In the genomic region with DNA sequence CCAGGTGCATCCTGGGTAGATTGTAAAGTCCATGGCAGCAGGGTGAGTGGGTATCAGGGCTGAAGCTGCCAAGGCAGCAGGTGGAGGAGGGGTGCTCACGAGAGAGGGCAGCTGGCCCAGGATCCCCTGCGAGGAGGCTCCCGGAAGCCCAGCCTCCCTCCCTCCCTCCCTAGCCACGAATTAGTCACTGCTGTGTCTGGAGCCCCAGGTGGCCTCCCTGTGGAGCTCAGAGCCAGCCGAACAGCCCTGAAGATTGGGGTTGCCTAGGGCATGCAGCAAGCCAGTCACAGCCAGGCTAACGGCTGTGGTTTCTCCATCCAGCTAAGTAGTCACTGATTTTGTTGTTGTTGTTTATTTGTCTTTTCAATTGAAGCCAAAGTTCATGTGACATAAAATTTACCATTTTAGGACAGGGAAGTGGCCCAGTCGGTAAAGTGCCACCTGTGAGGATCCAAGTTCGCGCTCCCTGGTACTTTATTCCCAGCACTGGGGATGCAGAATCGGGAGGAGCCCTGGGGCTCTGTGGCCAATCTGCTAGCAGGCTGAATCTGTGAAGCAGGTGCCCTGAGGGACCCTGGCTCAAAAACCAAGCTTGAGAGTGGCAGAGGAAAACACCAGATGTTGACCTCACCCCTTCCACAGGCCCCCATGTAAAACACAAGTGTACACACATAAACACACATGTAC, we compare ENCODE assay signal across 8 mouse cellular contexts. TPM values are rescaled to one million over a fixed set of nuclear protein-coding genes. Genes with fewer than 3 reads are reported as not detected.
DNase-seq lines count a peak whose midpoint lies in the region; ATAC-seq and TF ChIP-seq lines count a peak whose summit lies in the region.

No protein-coding gene starts in this region.

- H3K9ac ChIP-seq in limb, embryonic 14.5 days (ENCODE audit: low read depth, low read length, severe bottlenecking) = no peak overlapping the region; the same call in 1 of the 2 replicates
- no peak overlapping the region for H3K9ac ChIP-seq in stomach, postnatal 0 days (ENCODE audit: low read length)

- H3K36me3 ChIP-seq in limb, embryonic 14.5 days (ENCODE audit: control insufficient read depth, insufficient read depth, low read length) = no peaks in the 10 kb centered on the region
- H3K36me3 ChIP-seq in stomach, postnatal 0 days (ENCODE audit: control insufficient read depth, insufficient read depth, low read length) = no peaks in the 10 kb centered on the region

- no peak for TF ChIP-seq POLR2A in limb, embryonic 14.5 days (IDR thresholded peaks at IDR 0.05; ENCODE audit: borderline replicate concordance, extremely low read depth, insufficient read depth, insufficient read length)

- no peak for TF ChIP-seq CTCF in stomach, postnatal 0 days (IDR thresholded peaks at IDR 0.05; ENCODE audit: low read depth)

- H3K9me3 ChIP-seq in limb, embryonic 14.5 days (ENCODE audit: control insufficient read depth, low read length) = 0 out of 2 replicates have a peak, but pooled peaks cover 3% of the 10 kb centered on the region
- no peaks in the 10 kb centered on the region for H3K9me3 ChIP-seq in stomach, postnatal 0 days (ENCODE audit: control insufficient read depth, low read length)

- no peaks in the 10 kb centered on the region for H3K27me3 ChIP-seq in limb, embryonic 14.5 days (ENCODE audit: control insufficient read depth, insufficient read depth, low read length)
- no peaks in the 10 kb centered on the region for H3K27me3 ChIP-seq in stomach, postnatal 0 days (ENCODE audit: control insufficient read depth, insufficient read depth, low read length)

- ATAC-seq in common myeloid progenitor, adult 5-6 weeks (replicated peaks; ENCODE audit: low read depth, poor library complexity, severe bottlenecking) = peak; percentile 92
- 0 out of 2 replicates have a peak, but pooled peaks have one; percentile 44 for ATAC-seq in limb, embryonic 14.5 days (ENCODE audit: low FRiP score, low read depth)
- peak; percentile 87 for ATAC-seq in stomach, postnatal 0 days (ENCODE audit: low FRiP score, low TSS enrichment)

- H3K4me3 ChIP-seq in limb, embryonic 14.5 days (replicated peaks; ENCODE audit: low read length) = no peak overlapping the region
- no peak overlapping the region for H3K4me3 ChIP-seq in stomach, postnatal 0 days (ENCODE audit: low read depth, low read length)

- H3K4me2 ChIP-seq in limb, embryonic 14.5 days (replicated peaks; ENCODE audit: low read depth, low read length, severe bottlenecking) = peak overlapping the region; percentile 13; the same call in 1 of the 2 replicates
- no peak overlapping the region for H3K4me2 ChIP-seq in stomach, postnatal 0 days (replicated peaks; ENCODE audit: low read depth)

- peaks cover 8% of the 10 kb centered on the region for H3K4me1 ChIP-seq in limb, embryonic 14.5 days (ENCODE audit: control insufficient read depth, insufficient read depth, low read length)
- H3K4me1 ChIP-seq in stomach, postnatal 0 days (replicated peaks; ENCODE audit: control insufficient read depth, insufficient read depth) = no peaks in the 10 kb centered on the region

- DNase-seq in A20 (ENCODE audit: low read depth, low spot score) = peak; percentile 87
- DNase-seq in ES-CJ7 (ENCODE audit: low read depth, low spot score) = peak; percentile 72
- peak; percentile 57 for DNase-seq in heart, postnatal 4 days
- DNase-seq in limb, embryonic 14.5 days (ENCODE audit: low spot score) = no peak
- DNase-seq in stomach, postnatal 0 days (ENCODE audit: low spot score) = peak; percentile 84
- DNase-seq in spleen, postnatal 14 days (ENCODE audit: low spot score in 2 of 2) = no peak
- no peak for DNase-seq in gastrocnemius, postnatal 14 days

- TF ChIP-seq EP300 in stomach, postnatal 0 days (optimal IDR thresholded peaks at IDR 0.05) = no peak

- intact Hi-C loops in gastrocnemius, postnatal 14 days (cut with DNase I; ENCODE audit: low total_unique reads) = no loop called here

- H3K27ac ChIP-seq in limb, embryonic 14.5 days (replicated peaks; ENCODE audit: low read depth, low read length) = no peak overlapping the region
- H3K27ac ChIP-seq in stomach, postnatal 0 days (replicated peaks) = 0 out of 2 replicates have a peak overlapping the region, but pooled peaks have one; percentile 14

- 8% methylated on average over 9 of the region's 10 CpGs for WGBS in limb, embryonic 14.5 days
- 16% methylated on average over 10 of the region's 10 CpGs for WGBS in stomach, postnatal 0 days

RNA-seq across cellular contexts. Expression of gene Tesc, which starts 10.4 kb away (rescaled TPM):
- not detected in 2 replicates for total RNA-seq in common myeloid progenitor, adult 5-6 weeks (2017)
- total RNA-seq in heart, postnatal 4 days (2021) = 10 to 100 TPM; 57.1 to 58.8 TPM
- polyA plus RNA-seq in limb, embryonic 14.5 days (2012; rRNA removed) = 1.4 and 2.2 TPM in 2 replicates
- 5.2 and 8.6 TPM in 2 replicates for polyA plus RNA-seq in limb, embryonic 14.5 days (2014; fragmentation: Nextera tagmentation; extraction: Ambion mirVana)
- polyA plus RNA-seq in stomach, postnatal 0 days (2015; fragmentation: Nextera tagmentation; extraction: Ambion mirVana) = 112 and 116 TPM in 2 replicates
- total RNA-seq in gastrocnemius, postnatal 14 days (2021) = 1 to 10 TPM in 1 of 2 experiments, under 1 TPM in 1; 0.78 to 1.4 TPM

Comparison
In these comparisons a context has a peak if more than half of its experiments do, and no peak if none do; other contexts are left out.
1. DNase-seq: peak in A20 (single experiment), ES-CJ7 (single experiment), heart, postnatal 4 days (single experiment) and stomach, postnatal 0 days (single experiment); none in limb, embryonic 14.5 days (single experiment), spleen, postnatal 14 days (0 of 2) and gastrocnemius, postnatal 14 days (single experiment).
2. RNA of gene Tesc, which starts 10.4 kb away (total RNA-seq): 57.1 to 58.8 TPM in heart, postnatal 4 days; 0.78 to 1.4 TPM in gastrocnemius, postnatal 14 days and not detected in common myeloid progenitor, adult 5-6 weeks; every median in the first group is over 10 times any median in the second.
3. Peak in every context shown above with its lines, with median percentiles within 50 percentile points of each other: ATAC-seq.